Mouse (Mus musculus) neutrophil, adult 5-6 weeks (primary cell): ENCODE data around the gene Bptf. TPM values are rescaled to one million over a fixed set of nuclear protein-coding genes. Genes with fewer than 3 reads are reported as not detected.
"Not testable (repeated sequence)": the region's sequence is repeated elsewhere in the genome, so short reads cannot be mapped to it uniquely, and the experiment has no call there.

Source experiments
- ATAC-seq: fragments of 151-379, 151-347 bp; 2 replicates; pipeline ENCODE4 v1.8.0; 2017; ENCODE audit warnings: mild to moderate bottlenecking, moderate TSS enrichment; ENCODE audit not compliant: insufficient number of reproducible peaks, poor library complexity, low FRiP score, severe bottlenecking; ENCODE audit errors: extremely low read depth
- total RNA-seq: library from RNA; stranded (forward); fragments of 200-1000 nt; gene quantifications from 2 replicates; pipeline ENCODE4 v1.2.3, GENCODE M21; 2017

Bptf gene
- total RNA-seq, 1 experiment from 2014 or later: 150 TPM

DNA sequence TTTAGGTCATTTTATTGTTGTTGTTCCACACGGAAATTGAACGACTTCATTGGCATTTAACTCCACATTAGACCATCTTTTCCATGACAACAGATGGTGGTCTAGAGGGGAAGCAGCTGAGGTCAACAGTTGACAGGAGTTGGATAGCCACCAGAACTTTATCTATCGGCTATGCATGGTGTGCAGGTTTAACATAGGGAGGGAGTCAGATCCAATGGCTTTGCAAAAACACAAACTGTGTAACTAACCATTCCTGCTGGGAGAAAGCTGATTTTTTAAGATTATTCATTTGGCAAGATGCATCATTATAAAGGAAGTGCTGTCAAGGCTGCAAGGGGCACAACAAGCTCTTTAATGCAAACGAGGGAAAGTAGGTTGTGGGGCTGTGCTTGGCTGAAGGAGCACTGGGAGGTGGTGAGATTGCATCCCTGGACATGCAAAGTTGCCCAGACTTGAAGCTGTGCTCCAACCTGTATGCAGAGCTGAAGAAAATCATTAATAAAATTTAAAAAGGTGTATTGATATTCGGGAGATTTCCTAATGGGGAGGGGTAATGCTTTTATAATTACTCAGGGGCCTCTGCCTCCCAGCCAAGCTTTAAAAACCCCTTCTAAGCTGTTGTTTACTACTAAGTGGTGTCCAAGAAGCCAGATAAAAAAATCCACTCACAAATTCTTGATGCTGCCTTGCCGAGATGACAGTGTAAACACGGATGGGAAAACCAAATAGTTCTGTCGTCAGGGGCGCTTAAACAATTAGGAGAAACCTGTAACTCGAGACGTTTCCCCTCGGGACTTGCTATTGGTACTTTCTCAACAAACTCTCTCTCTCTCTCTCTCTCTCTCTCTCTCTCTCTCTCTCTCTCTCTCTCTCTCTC, 105.1 kb downstream of the Bptf start:
- no peak for ATAC-seq

- ATAC-seq: 0 out of 2 replicates have a peak, but pooled peaks have one; percentile 17
Measured at GRCm38 (mm10) chr11:107025411-107026321, 106.3 kb downstream of the Bptf start, which contains the start of gene 1810010H24Rik. Gene 1810010H24Rik (plus strand): TSS chr11:107025681.

- ATAC-seq: no peak
Measured at GRCm38 (mm10) chr11:107024406-107024805, 107.5 kb downstream of the Bptf start.

DNA sequence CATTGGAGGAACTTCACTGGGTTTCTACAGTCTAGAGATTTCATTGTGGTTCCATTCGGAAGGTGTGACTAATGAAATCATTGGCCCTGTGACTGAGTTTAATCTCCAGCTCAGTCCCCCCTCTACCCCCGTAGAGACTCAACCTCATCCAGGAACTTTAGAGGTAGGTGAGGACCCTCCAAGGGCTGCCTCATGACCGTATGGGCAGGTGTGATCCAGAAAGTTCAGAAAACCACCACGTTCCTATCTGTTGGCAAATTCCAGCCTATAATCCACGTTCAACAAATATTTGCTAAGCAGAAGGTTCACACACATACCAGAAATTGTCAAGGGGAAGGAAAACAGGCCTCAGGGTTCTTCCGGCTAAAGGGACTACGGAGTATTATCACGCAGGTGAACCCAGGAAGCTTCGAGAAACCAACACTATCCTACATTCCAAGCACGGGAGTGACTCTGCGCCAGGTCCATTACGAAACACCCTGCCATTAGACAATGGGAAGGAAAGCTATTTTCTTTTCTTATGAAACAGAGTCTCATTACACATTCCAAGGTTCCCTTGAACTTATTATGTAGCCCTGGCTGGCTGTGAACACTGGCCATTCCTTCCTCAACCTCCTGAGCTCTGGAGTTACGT, 109.8 kb downstream of the Bptf start:
- ATAC-seq: no peak

DNA sequence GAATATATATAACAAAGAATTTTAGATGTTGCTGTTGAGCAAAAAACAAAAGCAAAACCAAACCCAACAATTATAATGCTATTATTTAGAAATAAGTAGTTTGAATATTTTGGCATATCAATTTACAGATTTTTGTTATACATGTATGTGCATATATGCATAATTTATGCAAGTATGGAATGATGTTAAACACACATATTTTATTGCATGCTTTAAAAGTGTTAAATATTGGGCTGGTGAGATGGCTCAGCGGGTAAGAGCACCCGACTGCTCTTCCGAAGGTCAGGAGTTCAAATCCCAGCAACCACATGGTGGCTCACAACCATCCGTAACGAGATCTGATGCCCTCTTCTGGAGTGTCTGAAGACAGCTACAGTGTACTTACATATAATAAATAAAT, 112.2 kb downstream of the Bptf start:
- not testable (repeated sequence) for ATAC-seq

DNA sequence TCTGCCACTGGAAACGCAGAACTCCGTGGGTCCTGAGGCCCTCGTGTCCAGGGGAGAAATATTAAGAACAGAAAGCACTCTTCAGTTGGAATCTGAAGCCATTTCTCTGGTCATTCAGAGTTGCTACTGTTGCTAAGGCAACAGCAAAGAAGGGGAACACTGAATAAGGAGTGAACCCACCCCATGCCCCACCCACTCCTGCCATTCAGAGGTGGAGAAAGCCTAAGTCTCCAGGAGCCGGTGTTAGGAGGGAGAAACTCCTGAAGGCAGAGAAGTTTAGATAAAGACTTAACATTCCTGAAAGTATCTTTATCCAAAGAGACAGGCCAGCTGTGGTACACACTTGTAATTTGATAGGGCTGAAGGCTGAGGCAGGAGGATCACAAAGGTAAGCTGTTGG, 112.6 kb downstream of the Bptf start:
- no peak for ATAC-seq

GRCm38 (mm10) chr11:107018606-107019005, 113.3 kb downstream of the Bptf start:
- peak; percentile 9; the same call in 1 of the 2 replicates for ATAC-seq

- no peak for ATAC-seq
Measured at GRCm38 (mm10) chr11:107017339-107017886, 114.5 kb downstream of the Bptf start.

DNA sequence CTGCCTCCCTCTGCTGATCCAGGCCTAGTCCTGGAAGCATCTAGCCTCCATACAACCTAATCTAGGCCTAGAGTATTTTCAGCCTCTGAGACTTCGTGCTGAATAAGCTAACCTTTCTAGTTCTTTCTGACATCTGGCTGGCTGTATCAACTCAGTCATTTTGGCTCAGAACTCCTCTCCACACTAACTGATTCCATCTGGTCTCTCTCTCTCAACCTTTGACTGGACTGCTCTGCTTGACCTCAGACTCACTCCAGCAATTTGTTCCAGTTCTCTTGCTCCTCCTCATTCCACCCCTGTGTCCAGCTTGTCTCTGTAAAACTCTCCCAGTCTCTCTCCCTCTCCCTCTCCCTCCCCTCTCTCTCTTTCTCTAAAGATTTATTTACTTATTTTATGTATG, 115.0 kb downstream of the Bptf start:
- ATAC-seq: no peak

GRCm38 (mm10) chr11:107015535-107016187, 116.3 kb downstream of the Bptf start:
- not testable (repeated sequence) for ATAC-seq

GRCm38 (mm10) chr11:107014597-107015309, 117.2 kb downstream of the Bptf start:
- ATAC-seq: no peak

DNA sequence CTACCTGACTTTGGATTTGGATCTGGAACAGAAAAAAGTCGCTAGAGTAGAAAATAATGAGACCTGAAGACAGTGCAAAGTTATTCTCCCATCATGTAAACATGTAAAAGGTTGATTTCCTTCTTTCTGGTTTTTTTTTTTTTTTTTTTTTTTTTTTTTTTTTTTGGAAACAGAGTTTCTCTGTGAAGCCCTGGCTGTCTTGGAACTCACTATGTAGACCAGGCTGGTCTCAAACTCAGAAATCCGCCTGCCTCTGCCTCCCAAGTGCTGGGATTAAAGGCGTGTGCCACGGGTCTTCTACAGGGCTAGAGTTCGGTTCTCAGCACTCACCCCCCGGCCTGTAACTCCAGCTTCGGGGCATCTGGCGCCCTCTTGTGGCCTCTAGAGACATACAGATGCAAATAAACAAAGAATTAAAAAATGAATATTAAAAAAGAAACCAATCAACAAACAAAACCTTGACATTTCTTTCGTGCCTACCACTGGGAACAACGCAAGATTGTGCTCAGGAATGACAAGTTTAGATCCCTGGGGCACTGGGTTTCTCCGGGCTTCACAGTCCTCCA, 117.8 kb downstream of the Bptf start:
- no peak for ATAC-seq

GRCm38 (mm10) chr11:107012324-107013017, 119.5 kb downstream of the Bptf start:
- peak; percentile 96 for ATAC-seq

GRCm38 (mm10) chr11:107011669-107012323, 120.1 kb downstream of the Bptf start:
- no peak for ATAC-seq

GRCm38 (mm10) chr11:107011171-107011570, 120.8 kb downstream of the Bptf start:
- ATAC-seq: no peak

- ATAC-seq: no peak
Measured at GRCm38 (mm10) chr11:107010447-107010846, 121.5 kb downstream of the Bptf start.
